Mouse (Mus musculus): ENCODE measurements around the gene Mea1.

Mea1 gene

DNA sequence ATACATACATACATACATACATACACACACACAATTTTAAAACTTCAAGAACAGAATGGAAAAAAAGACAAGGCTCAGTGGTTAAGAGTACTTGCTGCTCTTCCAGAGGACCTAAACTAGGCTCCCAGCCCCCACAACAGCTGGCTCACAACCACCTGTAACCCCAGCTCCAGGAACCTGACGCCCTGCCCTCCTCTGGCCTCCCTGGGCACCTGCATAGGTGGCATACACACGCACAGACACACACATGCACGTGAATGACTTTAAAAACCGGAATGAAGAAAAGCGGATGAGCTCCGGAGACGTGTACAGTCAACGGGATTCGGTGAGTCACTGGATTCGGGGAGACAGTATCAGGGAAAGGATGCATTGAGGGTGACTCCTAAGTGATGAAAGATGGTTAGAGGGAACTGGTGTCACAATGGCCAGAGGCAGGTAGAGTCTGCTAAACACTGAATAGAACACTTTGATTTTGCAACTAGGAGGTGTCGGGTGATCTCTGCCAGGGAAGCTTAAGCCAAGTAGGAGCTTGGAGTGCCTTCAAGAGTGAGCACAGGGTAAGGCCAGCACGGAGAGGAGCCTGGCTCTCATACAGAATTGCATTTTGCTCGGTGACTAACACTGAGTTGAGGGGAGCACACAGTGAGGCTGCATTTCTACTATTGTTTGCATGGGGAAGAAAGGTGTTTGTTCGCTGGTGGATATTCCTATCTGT lies 27.9 kb downstream of the Mea1 start:
- no peak for DNase-seq

DNA sequence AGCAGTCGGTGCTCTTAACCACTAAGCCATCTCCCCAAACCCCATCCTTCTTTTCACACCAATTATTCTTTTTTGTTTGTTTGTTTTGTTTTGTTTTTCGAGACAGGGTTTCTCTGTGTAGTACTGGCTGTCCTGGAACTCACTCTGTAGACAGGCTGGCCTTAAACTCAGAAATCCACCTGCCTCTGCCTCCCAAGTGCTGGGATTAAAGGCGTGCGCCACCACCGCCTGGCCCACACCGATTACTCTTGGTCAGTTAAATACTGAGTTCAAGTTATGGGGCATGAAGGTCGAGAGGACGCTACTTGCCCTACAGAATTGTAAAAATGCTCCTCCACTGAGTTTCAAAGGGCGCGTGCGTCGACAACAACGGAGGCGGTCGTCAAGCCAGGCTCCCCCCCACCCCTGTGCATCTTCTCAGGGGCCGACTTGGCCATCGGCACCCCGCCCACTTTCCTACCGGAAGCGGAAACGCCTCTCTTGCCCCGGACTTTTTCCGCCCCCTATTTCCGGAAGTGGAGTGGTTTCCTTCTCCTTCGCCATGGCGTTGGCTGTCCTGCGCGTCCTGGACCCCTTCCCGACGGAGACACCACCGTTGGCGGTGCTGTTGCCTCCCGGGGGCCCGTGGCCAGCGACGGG lies 32.5 kb downstream of the Mea1 start, which contains the start of gene Pex6:
TSS of gene Pex6 (plus strand) at position 505 of the 639 bp plus-strand sequence.
- DNase-seq = peak; percentile 95

DNA sequence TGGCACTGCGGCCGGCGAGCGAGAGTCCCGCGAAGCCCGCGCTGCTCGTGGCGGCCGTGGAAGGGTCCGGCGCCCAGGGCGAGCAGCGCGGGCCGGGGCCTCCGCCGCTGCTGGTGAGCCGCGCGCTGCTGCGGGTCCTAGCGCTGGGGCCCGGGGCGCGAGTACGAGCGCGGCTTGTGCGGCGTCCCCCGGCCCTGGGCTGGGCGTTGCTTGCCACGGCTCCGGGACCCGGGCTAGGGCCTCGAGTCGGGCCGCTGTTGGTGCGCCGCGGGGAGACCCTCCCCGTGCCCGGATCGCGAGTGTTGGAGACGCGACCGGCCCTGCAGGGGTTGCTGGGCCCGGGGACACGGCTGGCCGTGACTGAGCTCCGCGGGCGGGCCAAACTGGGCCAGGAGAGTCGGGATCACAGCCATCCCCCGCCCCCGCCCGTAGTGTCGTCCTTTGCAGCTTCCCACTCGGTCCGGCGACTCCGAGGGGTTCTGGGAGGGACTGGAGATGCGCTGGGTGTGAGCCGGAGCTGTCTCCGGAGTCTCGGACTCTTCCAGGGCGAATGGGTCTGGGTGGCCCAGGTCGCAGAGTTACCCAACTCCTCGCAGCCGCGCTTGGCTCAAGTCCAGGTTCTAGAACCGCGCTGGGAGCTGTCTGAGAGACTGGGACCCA lies 33.1 kb downstream of the Mea1 start:
- peak; percentile 52 for DNase-seq

DNA sequence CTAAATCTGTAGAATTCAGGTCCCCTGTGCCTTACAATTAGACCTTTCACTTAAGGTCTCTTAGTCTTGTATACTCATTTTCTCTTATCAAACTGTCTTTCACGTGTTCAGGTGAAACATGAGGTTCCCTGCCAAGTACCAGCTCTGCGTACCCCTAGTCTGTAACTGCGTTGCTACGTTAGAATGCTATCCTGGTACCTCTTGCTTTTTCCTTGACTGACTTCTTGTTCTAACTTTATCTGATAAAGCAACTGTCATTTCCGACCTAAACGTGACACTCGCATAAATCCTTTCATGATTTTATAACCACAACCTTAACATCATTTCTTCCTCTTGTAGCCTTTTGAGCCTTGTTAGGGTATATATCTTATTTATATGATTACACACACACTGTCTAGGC lies 33.8 kb downstream of the Mea1 start:
- no peak for DNase-seq

DNA sequence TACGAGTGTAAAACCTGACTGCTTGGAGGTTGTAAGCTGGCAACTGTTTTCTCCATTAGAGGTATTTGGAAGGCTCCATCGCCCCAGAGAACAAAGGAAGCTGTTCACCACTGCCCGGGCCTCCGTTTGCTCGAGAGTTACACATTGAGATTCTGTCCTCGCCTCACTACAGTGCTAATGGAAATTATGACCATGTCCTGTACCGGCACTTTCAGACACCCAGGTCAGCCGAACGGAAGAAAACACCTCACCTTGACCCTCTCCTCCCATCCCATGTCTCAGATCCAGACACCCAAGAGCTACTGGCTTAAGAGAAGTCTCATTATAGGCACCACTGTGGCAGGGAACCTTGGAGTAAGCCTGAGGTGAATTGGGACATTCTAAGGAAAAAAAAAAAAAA lies 35.3 kb downstream of the Mea1 start:
- DNase-seq = no peak

DNA sequence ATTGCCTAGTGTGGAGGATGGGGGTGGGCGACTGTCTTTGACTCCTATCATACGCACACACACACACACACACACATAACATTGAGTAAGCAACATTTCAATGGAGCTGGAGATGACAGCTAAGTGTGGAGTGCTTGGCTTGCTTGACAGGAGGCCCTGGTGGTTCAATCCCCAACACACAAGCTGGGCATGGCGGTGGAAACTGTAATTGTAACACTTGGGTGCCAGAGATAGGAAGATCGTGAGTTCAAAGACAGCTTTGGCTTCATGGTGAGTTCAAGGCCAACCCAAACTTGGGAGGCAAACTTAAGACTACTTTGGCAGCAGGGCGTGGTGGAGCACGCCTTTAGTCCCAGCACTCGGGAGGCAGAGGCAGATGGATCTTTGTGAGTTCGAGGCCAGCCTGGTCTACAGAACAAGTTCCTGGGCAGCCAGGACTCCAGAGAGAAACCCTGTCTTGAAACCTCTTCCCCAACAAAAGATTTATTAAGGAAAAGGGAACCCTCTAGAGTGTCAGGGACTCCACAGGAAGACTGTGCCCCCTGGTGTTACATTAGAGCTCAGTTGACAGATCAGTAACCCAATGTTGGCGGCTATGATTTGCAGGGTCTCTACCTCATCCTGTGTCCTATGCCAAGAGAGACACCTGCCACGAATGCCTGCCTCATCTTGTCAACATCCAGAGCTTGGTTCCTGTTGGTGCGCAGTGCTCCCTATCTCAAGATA lies 36.3 kb downstream of the Mea1 start:
- DNase-seq = no peak

DNA sequence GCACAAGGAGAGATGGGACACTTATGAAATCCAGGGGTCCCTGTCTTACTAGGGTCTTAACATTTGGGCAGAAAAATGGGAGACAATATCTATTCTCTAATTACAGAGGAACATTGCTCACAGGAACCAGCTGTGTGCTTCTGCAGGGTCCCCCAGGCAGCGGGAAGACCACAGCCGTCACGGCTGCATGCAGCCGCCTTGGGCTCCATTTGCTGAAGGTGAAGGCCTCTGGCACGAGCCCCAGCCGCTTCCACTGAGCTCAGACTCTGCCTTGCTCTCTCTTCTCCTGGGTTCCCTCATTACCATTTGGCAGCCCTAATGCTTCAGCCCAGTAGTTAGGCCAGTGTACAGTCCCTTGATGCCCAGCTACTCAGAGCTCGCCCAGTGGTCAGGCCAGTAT lies 42.5 kb downstream of the Mea1 start:
- DNase-seq = no peak

DNA sequence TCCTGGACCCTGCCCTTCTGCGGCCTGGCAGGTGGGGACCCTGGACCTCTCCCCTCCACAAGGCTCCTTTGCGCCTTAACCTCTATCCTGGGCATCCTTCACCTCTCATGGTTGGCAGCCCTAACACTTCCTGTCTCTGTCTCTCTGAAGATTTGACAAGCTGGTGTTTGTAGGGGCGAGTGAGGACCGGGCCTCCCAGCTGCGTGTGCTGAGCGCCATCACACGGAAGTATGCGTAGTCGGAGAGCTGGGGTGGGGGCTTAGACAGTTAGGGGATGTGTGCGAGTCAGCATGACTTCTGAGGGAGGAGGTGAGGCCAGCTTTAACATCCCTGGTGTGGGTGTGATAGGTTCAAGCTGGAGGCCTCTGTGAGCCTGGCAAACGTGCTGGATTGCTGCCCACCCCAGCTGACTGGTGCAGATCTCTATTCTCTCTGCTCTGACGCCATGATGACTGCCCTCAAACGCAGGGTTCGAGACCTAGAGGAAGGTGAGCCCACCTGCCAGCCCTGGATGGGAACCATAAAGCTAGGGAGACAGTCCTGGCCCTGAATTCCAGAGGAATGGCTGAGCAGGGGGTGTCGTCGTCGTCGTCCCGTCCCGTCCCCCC lies 46.0 kb downstream of the Mea1 start:
- DNase-seq = no peak

DNA sequence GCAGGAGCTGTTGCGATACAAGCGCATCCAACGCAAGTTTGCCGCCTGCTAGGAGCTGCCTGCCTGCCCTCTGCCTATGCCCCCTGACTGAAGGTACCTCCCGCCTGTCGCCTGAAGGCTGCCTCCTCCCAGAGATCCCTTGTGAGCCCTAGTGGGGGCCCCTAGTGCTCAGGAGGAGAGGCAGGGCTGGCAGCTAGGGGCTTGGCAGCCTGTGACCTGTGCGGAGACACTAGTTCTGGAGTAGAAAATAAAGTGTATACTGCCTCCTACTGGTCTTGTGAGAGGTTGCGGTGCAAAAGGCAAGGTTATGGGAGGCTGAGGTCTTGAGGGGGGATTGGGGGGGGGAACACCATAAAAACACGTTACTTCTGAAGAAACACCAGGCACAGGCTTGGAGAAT lies 46.7 kb downstream of the Mea1 start:
- no peak for DNase-seq

DNA sequence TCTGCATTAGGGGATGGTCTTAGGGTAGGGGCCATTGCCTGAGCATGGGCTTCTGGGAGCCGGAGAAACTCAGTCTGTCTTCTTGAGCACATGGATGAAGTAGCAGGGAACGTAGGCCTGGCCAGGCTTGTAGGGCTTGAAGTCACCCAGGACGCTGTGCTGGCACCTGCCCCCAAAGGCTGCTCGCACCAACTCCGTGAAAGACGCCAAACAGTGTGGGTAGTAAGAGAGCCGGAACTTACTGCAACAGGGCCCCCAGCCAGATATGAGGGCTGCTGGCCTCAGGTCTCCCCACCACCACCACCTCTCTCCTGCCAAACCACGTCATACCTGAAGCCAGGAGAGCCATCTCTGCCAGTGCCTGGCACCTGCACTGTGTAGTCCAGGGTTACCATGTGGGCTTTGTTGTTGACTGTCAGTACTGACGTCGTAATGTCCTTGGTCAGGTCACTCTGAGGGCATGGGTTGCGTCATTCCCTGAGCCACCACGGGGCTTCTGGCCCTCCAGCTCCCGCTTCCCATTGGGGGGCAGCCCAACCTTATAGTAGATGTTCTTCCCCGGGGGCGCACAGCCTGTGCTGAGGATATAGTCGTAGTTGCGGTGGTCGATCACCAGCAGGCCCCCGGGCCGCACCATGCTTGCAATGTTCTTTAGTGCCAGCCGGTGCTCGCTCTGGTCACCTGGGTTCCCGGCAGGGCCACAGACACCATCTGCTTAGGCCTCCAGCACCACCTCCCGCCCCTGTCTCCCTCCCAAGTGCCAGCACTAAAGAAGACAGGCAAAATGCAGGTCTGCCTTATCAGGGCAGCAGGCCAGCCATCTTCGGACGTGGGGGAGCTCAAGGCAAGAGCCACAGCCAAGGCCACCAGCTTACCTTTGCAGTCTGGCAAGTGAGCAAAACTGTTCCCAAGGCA lies 47.4 kb downstream of the Mea1 start:
- no peak for DNase-seq

DNA sequence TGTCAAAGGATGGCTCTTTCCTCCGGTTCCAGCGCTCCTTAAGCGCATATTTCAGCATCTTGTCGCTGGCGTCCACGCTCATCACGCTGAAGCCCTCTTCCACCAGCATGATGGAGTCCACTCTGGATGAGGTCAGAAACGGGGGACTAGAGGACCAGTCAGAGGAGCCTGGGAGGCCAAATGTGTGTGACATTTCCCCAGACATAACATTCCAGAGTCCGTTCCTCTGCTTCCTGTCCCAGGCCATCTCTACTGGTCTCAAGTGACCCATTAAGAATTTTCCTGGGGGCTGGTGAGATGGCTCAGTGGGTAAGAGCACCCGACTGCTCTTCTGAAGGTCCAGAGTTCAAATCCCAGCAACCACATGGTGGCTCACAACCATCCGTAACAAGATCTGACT lies 48.7 kb downstream of the Mea1 start:
- no peak for DNase-seq

DNA sequence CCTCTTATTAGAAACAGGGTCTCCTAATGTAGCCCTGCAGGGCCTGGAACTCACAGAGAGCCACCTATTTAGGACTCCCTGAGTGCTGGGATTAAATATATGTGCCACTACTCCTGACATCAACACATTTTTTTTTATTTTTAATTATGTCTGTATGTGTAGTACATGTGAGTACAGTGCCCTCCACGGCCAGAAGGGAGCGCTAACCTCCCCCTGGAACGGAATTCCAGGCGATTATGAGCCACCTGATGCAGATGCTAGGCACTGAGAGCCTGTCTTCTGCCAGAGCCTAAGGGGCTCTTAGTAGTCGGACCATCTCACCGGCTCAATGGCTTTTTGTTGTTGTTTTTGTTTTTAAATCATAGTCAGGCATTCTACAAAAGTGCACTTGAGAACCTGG lies 49.4 kb downstream of the Mea1 start:
- DNase-seq = no peak

DNA sequence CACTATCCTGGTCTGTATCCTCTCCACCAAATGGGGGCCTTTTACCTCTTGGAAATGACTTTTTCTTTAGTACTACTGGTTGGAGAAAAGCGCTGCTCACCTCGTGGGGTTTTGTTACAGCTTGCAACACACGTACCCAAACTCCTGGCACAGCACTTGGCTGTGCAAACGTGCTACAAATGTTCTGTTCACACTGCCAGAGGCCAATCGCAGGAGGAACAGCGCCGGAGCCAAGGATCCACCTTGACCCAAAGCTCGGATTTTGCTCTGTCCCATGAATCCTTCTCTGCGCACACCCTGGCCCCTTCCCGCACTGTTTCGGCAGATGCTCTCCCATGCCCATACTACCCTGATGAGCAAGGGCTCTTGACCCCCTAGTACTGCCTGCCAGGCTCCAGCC lies 49.9 kb downstream of the Mea1 start:
- DNase-seq = no peak

DNA sequence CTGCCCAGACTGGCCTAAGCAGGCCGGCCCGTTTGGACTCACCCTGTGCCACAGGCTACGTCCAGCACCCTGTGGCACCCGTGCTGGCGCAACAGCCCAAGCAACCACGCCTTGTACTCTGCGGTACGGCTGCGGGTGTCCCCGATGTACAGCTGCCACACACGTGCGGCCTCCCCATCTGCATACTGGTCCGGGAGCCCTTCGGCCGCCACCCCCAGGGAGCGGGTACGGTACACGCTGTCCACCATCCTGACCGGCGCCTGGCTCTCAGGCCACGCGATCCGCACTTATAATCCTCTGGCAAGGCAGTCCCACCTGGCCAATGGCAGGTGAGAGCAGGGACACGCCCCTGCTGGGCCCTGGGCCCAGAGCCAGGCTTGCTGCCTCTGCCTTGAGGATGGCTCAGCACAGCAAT lies 50.3 kb downstream of the Mea1 start, which contains the start of gene Gnmt:
TSS of gene Gnmt (minus strand) at position 265 of the 415 bp plus-strand sequence.
- DNase-seq = no peak
